Mouse (Mus musculus) spleen, postnatal 10 days (tissue): Measurements from ENCODE around the gene Reep6.
A peak's percentile ranks its signal among the peaks of the same experiment; 100 is the strongest.
"Not testable (repeated sequence)": the region's sequence is repeated elsewhere in the genome, so short reads cannot be mapped to it uniquely, and the experiment has no call there.

ENCODE experiments used
- DNase-seq, 2 experiments: peaks; one replicate each; pipeline ENCODE4 v3.0.0; 2021 to 2022; ENCODE audit warnings: low spot score in 2 of 2

Reep6 gene

DNA sequence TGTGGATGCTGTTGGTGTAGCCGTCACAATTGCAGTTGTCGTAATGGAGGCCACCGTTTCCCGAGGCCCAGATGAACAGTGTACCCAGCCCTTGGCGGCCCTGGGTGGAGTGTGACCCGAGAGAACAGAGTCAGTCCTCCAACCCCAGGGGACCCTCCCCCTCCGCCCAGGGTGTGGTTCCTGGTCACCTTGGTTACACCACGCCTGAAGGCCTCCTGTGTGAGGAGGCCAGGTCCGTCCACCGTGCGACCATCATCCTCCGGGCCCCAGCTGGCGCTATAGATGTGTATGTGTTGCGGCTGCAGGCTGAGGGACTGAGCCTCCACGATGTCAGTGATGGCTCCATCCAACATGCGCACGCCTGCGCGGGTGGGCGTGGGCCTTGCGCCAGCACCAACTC, 4.7 kb upstream of the Reep6 start:
- no peak for DNase-seq

DNA sequence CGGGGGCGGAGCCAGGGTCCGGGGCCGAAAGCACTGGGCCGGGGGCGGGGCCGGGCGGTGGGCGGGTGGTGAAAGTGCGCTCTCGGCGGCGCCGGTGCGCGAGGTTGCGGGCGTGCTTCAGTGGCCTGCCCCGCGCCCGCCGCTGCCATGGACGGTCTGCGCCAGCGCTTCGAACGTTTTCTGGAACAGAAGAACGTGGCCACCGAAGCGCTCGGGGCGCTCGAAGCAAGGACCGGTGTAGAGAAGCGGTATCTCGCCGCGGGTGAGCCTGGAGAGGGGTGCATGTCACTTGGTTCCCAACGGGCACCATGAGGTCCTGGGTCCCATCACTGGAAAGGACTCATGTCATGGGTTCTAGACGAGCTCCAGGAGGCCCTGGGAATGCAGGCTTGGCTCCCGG, 331 bp downstream of the Reep6 start:
- DNase-seq = no peak

DNA sequence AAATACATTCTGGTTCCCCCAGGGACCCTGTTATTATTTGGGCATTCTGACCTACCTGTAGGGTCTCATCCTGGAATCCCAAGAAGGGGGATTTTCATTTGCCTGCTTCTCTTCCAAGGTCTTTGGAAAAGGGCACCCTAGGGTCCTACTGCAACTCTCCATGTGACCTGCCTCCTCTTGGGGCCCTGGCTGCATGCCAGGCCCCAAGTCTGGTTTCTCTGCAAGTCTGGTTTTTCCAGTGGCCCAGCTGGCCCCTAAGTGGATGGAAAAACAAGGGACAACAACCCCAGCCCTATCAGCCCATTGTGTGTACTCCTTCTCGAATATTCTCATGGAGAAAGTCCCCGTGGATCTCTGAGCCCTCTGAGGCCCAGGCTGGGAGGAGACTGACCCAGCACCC, 1.1 kb downstream of the Reep6 start:
- peak in 1 of 2 experiments; percentile 32 for DNase-seq

DNA sequence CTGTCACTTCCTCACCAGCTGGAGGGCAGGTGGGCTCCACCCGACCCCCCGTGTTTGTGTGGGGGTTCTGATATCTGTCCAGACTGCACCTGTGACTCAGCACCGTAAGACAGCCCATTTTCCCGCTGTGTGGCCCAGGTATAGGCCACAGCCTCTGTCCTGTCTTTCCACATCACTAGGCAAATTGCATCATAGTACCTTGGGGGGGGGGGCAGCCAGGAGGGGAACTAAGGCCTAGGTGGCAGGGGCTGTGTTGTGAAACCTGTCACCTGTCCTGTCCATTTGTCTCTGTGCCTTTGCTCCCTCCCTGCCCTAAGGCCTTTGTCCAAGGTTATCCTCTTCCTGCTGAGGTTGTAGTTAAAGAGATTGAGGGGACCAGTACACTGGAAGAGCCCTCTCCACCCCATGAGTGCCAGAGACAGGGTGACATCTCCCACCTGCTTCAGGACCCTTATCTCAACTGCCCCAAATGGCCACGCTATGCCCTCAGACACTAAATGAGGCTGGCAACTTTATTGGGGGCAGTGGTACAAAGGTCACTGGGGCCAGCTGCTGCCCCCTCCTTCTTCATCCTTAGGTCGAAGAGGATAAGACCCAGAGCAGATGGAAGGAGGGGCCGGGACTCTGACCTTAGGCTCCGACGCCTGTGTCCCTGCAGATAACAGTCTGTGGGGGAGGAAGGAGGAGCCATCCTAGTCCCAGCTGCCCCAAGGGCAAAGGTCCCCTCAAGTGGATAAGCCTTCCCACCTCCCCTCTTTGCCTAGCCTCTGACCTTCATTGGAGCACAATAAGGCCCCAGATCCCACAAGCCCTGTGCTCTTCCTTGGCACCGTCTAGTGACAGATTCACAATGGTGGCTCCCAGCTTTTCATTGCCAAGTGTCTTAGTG, 2.1 kb downstream of the Reep6 start:
- peak; percentile 55 to 76 for DNase-seq

DNA sequence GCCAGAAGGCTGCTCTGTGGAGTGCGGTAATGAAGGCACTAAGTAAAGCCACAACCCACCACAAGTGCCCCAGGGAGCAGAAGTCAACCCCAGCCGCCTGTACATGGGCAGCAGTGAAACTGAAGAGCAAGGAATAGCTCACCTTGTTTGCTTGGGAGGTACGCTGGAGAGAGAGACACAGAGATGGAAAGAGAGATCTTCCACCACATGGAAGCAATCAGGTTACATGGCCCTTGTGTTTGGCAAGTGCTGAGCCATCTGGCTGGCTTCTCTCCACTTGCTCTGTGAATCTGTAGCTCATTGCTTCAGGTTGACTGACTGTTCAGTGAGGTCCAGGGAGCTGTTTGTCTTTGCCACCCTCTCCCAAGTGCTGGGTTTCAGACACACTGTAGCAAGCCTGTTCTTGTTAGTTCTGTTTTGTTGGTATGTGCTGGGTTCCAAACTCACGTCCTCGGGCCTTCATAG, 2.8 kb downstream of the Reep6 start:
- no peak for DNase-seq

DNA sequence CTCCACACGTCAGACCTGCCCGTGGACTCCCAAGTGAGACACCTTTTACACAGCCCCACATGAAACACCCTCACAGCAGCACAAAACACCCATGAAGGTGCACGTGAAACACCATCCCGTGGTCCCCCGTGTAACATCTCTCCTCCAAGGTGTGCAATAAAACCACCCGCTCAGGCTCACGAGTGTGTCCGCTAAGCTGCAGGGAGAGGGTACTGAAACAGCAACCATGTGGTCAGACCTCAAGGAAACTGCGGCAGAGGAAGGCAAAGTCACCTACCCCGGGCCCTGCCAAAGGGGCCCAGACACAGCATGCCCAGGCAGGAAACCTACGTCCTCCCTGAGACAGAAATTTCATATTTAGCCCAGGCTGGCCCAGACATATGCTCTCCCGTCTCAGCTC, 6.5 kb downstream of the Reep6 start:
- DNase-seq = no peak

DNA sequence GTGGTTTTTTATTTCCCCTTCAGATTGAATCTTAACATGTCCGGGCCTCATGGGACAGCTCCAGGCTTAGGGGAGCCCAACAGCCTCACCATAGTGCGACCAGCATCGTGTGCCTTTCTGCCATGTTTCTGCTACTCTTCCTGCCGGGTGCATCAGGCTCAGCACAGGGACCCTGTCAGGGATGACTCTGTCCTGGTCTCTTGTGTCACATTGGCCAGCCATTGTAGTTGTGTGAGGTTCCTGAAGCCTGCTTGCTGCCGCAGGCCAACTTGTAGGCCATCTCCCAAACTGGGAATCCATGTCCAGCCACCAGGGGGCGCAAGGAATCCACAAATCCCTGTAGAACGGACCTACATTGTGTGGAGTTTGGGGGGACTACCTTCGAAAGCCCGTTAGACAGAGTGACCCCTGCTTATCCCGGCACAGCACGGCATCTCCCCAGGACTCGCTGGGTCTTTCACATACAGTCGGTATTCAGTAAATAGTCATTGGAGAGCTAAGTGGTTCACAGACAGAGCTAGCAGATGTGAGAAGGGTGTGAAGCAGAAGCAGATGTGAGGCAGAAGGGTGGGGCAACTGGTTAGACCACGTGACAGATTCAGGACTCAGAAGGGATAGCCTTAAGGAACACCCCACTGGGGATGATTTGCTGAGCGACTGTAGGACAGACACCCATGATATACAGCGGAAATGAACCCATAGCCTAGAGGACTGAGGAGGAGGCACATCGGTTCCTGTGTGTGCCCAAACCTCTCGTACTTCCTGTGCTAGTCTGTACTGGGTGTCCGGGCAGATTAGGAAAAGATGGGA, 10.4 kb downstream of the Reep6 start:
- DNase-seq = peak; percentile 92 to 93

DNA sequence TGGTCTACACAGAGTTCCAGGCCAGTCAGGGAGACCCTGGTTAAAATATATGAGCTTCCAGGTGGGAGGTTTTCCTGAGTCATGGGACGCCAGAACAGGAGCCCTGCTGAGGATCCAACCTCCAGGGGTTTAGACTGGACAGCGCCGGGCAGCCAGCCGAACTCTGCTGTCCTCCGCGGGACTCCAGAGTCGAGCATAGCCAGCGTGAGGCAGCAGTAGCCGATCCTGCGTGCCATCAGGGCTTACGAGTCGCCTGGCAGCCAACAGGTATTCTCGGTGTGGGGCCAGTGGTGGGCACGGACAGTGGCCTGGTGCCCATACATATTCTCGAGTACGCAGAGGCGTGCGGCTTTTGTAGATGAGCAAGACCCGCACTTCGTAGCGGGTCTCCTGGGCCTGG, 11.3 kb downstream of the Reep6 start:
- DNase-seq = no peak

DNA sequence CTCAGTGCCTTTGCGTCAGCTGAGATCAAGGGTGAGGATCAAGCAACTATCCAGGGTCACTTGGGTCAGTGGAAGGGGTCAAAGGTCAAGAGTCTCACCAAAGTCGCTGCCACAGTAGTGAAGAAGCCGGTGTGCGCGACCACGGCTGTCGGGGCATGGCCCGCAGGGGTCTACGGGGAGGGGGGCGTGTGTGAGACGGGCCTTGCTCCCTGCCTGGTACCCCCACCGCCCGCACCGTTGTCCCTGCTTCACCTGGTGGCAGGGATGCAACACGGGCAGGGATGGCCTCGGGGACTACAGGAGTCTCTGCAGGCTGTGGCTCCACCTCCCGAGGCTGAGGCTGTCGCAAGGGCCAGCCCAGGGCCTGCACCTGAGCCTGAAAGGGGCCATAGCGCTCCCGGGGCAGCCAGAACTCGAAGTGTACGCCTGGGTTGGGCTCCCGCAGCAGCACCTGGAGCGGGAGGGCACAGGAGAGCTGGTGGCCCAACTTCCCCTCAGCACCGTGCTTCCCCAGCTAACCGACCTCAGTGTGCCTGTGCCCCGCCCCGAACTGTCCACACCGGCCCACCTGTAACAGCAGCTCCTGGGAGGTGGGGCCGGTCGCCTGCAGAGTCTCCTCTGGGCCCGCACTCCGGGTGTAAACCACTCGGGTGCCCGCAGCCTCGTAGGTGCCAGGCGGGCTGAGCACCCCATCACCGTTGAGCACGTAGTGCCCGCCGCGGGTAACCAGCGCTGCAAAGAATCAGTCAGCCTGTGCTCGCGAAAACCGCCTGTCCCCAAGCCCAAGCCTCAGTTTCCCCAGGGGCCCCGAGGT, 11.9 kb downstream of the Reep6 start:
- no peak for DNase-seq

DNA sequence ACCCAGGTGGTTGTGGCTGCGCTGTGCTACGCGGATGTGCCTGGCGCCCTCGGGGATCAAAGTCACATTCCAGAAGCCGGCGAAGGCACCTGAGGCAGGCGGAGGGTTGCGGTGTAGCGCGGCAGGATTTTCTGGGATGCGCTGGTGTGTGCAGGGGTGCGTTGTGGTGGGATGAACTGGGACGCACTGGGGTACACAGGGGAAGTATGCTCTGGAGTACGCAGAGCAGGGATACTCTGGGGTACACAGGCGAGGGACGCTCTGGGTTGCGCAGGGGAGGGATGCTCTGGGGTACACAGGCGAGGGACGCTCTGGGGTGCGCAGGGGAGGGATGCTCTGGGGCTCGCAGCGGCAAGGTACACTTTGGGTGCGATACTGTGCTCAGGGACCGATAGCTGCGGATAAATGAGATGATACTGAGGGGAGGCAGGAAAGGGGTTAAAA, 12.6 kb downstream of the Reep6 start:
- no peak for DNase-seq

DNA sequence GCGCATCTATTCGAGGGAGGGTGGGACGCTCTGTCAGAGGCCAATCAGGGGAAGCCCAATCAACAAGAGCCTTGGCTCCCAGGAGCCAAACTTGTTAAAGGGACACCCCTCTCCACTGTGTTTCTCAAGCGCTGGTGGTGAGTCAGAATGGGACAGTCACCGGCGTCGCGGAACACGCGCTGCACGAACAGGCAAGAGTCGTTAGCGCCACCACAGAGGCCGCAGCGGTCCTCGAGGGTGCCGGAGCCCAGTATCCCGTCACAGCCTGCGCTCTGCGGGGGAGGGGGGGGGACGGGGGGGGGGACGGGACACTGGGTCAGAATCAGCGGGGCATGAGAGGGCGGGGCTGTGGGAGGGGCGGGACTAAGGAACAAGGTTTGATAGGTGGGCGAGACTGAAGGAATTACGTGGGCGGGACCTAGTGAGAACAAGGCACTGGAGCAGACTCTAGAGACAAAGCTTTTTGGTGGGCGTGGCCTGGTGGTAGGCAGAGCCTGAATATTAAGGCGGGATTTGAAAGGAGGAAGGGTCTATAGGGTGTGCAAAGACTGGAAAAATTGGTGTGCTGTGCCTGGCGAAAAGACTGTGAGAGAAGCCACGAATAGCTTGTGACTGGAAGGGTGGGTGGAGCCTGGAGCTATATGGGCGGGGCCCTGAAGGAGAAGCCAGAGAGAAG, 13.1 kb downstream of the Reep6 start:
- peak in 1 of 2 experiments; percentile 78 for DNase-seq

DNA sequence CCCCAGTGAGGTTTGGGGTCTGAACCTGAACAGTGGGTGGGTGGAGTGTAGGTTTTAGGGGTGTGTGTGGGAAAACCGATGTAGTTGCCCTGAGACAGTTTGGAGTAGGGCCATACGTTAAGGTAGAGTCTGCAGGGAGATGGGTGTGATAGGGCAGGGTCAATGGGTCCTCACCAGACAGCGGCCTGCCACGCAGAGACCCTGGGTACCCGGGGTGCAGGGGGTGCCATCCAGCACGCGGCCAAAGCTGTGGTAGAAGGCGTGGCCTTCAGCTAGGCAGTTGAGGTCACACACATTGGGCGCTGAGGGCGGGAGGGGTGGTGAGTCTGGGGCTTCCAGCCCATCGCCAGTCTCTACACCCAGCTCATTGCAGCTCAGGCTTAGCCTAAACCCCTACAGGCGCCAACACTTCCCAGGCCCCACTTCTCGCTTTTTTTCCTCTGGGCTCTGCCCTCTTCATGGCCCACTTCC, 13.7 kb downstream of the Reep6 start:
- DNase-seq = no peak

DNA sequence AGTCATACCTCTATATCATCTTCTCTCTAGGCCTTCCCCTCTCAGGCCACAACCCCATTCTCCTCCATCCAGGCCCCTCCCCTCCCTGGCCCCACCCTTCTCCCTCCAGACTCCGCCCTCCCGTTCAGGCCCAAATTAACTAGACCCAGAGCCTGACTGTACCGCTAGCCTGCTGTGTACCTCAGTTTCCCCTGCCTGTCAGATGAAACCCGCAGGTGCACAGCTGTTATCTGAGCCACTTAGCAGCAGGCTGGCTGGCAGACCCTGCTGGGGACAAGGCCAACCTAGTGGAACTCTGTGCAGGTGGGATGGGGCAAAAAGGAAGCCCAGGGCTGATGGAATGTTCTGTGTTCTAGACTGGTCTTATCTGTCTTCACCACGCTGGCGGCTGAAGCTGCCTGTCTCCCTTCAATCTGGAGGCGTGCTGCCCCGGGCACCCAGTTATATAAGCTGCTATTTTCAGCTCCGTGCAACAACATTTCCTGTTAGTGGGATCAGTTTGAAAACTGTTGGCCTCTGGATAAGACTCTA, 14.4 kb downstream of the Reep6 start:
- peak; percentile 76 to 81 for DNase-seq

DNA sequence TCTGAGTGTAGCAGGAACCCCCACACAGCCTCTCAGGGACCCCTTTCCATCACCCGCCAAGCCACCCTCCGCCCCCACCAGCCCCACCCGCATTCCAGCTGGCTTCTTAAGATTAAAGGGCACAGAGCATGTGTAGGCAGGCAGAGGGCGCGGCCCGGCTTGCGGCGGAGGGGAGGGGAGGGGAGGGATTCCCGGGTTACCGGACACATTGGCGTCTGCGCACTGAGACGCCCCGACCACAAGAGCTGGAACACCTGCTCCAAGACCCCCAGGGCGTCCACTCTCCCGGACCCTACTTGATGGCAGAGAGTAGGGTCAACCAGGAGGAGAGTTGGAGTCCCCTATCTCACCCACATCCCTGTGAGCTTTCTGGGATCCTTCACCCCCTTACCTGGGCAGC, 15.4 kb downstream of the Reep6 start:
- peak in 1 of 2 experiments; percentile 75 for DNase-seq

DNA sequence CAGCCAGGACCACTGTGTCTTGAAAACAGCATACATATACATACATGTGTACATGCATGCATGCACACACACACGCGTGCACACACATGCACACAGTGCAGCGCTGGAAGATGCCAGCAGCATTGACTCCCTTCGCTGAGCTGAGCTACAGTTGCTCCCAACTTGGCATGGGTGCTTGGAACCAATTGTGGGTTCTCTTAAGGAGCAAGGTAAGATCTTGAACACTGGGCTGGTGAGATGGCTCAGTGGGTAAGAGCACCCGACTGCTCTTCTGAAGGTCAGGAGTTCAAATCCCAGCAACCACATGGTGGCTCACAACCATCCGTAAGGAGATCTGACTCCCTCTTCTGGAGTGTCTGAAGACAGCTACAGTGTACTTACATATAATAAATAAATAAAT, 16.2 kb downstream of the Reep6 start:
- DNase-seq = not testable (repeated sequence)

DNA sequence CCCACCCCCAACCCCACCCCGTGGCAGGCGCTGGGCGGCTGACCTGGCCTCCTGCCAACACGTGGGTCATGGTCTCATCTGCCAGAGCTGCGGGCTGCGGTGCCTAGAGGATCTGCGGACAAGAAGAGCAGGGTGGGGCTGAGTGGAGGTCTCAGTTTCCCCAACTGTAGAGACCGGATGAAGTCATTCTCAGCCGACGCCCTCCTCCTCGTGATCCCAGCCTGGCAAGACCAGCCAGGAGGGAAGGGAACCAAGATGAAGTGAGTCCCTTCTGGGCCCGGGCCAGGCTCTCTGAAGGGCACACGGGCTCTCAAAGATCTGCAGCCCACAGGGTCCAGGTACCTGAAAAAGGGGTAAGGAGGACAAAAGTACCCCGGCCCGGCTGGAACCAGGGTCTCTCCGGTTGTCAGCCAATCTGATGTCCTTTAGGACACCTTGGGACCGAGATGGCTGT, 17.8 kb downstream of the Reep6 start:
- no peak for DNase-seq

DNA sequence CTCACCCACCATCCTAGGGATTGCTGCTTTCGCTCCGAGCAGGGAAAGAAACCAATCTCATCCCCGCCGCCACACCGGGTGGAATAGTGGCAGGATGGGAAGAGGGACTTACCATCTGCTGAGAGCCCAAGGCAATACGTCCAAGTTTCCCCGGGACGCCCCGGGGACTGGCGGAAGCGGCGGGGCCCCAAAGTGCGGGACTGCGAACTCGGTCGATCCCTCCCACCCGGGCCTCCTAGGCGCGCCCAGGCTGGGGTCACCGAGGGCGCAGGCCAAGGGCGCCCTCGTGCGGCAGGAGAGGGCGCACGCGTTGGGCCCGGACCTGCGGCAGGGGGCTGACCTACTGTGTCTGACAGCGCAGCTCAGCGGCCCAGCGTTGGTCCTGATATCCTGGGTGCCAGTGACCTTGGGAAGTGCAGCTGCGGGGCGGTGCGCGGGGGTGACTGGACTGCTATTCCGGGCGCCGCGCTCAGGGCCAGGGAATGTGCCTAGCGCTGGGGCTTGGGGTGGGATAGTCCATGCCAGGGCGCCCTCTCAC, 18.6 kb downstream of the Reep6 start, which contains the start of gene Adamtsl5:
Gene Adamtsl5 (minus strand): TSS at position 169 of the 538 bp plus-strand sequence.
- DNase-seq = peak; percentile 69 to 79

DNA sequence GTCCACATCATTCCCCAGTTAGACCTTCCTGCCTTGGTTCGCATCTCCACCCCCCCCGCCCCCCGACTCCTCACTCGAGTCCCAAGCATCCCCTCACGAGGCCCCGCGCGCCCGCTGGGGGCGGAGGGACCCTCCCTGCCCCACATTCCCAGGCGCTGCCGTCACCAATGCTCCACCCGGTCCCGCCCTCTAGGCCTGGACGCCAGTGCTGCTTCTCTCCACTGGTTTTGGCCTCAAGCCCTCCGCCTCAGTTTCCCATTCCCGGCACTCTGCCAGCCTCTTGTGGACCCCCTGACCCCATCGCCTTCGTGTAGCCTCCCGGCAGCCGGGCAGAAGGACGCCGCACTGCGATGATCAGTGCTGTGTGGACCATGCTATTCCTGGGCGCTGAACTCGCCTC, 19.2 kb downstream of the Reep6 start:
- DNase-seq = no peak

DNA sequence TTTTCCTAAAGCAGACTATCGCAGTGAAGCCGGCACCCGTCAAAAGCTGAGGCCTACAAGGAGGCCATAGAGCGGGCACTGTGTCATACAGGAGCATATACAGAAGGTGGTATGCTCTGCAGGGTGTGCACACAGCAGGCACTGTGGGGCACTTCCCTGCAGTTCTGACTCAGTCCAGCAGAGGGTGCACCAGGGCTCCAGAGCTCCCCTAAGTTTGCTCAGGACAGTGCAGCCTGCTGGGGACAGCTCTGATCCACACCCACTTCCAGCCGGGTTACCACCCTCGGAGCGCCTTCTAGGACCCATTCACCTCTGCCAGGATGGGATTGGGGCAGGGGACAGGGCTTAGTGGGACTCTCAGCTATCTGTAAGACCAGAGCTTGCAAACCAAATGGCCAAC, 20.5 kb downstream of the Reep6 start:
- peak; percentile 94 to 95 for DNase-seq

DNA sequence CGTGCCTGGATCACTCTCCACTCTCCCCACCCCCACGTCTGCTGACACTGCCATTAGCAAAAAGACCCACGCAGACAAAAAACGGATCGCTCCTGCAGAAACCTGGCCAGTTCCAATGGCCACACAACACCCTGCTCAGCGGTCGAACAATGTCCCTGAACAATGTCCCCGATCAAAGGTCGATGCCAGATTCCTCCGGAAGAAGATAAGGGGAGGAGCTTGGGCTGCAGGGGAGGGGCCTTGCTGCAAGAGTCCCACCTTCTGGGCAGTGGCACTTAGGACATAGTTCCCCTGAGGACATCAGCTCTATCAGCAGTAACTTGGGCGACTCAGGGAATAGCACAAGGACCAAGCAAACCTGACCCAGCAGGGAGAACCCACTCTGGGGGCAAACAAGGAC, 22.1 kb downstream of the Reep6 start:
- DNase-seq = no peak
